Mouse (Mus musculus): ENCODE measurements around the gene Dhx58.
"Not testable (repeated sequence)": the region's sequence is repeated elsewhere in the genome, so short reads cannot be mapped to it uniquely, and the experiment has no call there.

The Dhx58 gene

DNA sequence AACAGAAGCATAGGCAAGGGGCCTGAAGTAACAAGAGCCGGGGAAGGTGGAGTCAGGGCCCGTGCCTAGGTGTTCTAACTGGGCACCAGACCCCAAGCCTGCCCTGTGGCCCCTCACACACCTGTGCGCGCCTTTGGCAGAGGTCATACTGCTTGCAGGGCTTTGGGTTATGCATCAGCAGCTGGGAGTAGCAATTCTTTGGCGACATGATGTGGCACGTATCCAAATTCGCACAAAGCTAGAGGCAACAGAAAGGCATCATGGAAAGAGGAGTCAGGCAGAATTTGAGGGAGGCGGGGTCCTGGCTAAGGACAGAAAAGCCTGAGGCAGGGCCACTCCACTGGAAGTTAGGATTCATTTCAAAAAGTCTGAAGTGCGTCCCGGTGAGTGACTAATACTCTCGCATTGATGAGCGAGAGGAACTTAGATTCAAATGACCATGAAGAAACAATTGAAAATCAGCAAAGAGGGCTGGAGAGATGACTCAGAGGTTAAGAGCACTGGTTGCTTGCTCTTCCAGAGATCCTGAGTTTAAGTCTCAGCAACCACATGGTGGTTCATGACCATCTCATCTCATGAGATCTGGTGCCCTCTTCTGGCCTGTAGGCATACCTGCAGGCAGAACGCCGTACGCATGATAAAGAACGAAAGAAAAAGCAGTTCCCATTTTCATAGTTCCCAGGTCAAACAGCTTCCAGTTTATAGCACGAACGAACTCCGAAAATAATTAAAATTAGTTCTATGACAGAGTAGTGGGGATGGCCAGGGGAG lies 1.8 kb downstream of the Dhx58 start:
- peak; percentile 71 for DNase-seq (ENCODE audit: extremely low read depth, insufficient read length, low spot score)

DNA sequence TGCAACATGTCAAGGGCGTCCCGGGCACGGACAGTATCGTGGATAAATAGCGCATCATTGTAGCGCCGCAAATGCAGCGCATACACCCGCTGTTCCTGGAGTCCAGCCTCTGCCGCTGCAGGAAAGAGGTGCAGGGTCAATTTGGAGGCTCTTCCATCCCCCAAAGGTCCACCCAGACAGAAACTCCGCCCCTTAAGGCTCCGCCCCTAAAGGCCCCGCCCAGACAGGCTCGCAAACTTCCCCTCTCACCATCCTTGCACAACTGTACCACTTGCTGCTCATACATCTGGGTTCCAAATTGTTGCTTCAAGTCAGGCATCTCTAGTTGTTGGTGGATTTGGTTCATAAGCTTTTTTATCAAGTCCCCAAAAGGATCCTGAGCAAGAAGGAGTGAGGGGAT lies 2.8 kb downstream of the Dhx58 start:
- no peak for DNase-seq (ENCODE audit: extremely low read depth, insufficient read length, low spot score)

- no peak for DNase-seq (ENCODE audit: extremely low read depth, insufficient read length, low spot score)
These were observed 3.4 kb downstream of the Dhx58 start for GRCm38 (mm10) chr11:100700710-100701109.

DNA sequence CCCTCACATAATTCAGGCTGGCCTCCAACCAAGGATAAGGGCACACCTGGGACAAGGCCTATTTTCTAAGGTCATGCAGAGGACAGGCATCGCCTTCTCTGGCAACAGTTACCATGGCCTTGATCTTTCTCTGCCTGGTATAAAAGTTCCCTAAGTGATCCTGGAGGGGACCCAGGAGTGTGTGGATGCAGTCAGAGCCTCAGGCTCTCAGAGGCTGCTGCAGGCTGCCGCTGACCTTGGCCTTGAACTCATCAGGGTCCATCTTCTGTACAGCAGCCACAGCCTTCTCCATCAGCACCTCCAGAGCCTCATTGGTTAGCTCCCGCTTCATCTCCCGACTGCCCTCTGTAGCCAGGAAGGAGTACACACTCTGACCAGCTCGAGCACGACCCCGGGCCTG lies 6.2 kb downstream of the Dhx58 start:
- DNase-seq (ENCODE audit: extremely low read depth, insufficient read length, low spot score) = no peak

DNA sequence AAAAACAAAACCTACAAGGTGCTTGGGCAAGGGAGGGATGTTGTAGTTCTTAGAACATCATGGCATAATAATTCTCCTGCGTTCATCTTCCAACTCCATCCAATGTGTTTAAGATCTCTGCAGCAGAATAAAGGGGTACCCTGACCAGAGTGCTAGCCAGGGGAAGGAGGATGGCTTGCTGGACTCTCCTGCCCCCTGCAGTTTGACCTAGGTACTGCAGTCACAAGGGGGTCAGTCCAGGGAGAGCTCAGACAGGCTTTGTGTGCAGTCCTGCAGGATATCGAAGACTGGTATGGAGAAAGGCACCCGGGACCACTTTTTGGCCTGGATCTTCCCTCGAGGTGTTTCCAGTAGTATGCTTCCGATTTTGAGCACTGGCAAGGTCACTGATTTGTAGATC lies 9.1 kb downstream of the Dhx58 start:
- no peak for DNase-seq (ENCODE audit: extremely low read depth, insufficient read length, low spot score)

DNA sequence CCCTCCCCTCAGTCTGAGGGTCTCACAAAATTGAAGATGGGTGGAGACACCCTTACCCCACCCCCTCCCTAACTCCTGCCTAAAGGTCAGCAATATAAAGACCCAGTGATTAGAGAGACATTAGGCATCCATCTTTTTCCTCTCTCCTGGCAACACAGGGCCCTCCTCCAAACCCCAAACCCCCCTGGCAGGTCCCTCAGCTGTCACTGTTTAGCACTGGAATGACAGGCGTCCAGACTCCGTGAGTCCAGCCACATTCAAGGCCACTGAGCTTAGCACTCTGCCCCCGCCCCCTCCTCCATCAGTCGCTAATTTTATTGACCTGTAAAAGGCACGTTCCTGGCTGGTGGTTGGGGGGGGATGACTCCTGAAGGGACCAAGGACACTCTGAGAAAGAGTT lies 10.9 kb downstream of the Dhx58 start:
- no peak for DNase-seq (ENCODE audit: extremely low read depth, insufficient read length, low spot score)

DNA sequence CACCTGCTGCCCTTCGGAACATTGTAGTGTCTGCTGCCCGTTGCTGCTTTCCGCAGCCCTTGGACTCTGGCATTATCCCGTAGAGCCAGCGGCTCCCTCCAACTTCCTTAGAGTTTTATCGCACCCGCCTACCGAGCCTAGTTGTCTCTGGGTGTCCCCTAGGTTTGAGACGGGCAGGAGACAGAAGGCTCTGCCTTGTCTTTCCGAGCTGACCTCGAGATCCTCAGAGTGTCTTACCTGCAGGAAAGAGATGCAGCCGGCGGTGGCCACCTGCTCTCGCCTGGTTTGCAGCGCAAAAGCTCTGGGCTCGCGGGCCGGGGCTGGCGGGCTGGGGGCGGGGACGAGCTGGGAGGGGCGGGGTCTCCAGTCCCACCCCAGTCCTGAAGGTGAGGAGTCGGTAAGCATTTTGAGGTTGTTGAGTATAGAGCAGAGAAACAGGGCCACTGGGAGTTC lies 11.9 kb downstream of the Dhx58 start, which contains the start of gene Zfp385c:
Gene Zfp385c, minus strand, starts transcription at position 292 of the 453 bp plus-strand sequence.
- no peak for DNase-seq (ENCODE audit: extremely low read depth, insufficient read length, low spot score)

GRCm38 (mm10) chr11:100690389-100690788 lies 13.7 kb downstream of the Dhx58 start:
- no peak for DNase-seq (ENCODE audit: extremely low read depth, insufficient read length, low spot score)

GRCm38 (mm10) chr11:100688443-100688842 lies 15.6 kb downstream of the Dhx58 start:
- DNase-seq (ENCODE audit: extremely low read depth, insufficient read length, low spot score) = no peak

- no peak for DNase-seq (ENCODE audit: extremely low read depth, insufficient read length, low spot score)
These were observed 16.8 kb downstream of the Dhx58 start for GRCm38 (mm10) chr11:100687265-100687664.

DNA sequence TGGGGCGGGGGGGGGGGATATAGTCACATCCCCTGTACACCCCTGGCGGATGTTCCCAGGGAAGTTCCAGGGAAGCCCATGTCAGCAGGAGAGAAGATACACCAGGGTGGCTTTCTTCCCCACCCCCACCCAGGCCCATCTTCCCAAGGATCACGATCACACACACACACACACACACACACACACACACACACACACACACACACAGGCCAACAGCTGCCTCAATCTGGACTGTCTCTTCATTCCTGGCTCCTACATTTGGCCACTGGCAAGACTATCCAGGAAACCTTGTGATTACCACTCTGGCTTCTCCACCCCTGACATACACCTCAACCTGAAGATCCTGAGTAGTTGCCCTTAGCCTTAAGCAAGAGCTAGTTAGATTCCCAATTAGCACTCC lies 18.7 kb downstream of the Dhx58 start:
- DNase-seq (ENCODE audit: extremely low read depth, insufficient read length, low spot score) = no peak

- no peak for DNase-seq (ENCODE audit: extremely low read depth, insufficient read length, low spot score)
These were observed 20.0 kb downstream of the Dhx58 start for GRCm38 (mm10) chr11:100684084-100684483.

DNA sequence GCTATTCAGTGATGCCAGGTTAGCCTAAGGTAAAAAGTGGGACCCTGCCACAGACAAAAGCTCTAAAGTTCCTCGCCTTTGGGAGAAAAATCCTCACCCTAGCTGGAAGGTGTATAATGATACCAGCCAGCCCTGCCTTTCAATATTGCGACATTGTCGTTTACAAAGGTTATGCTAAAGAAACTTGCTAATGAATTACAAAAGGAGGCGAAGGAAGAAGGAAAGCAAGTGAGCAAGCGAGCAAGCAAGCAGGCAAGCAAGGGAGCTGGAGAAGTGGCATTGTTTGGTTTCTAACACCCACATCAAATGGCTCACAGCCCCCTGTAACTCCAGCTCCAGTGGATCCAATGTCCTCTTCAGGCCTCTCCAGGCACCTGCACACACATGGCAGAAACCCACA lies 21.5 kb downstream of the Dhx58 start:
- DNase-seq (ENCODE audit: extremely low read depth, insufficient read length, low spot score) = no peak

DNA sequence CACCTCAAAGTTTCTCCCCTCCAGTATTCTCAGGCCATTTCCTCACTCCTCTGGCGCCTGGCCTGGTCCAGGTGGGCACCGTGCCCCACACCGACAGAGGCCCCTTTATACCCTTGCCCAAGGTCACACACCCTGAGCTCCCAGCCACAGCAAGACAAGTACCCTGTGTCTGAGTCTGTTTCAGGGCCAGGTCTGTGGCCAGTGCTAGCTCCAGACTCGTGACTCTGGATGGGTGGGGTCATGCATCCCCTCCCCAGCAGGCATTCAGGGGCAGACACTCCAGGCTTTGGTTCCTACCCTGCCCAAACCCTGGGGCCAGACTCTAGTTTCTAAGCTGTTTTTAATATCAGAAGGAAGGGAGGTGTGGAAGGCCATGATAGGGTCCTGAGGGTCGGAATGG lies 22.2 kb downstream of the Dhx58 start:
- no peak for DNase-seq (ENCODE audit: extremely low read depth, insufficient read length, low spot score)

GRCm38 (mm10) chr11:100677810-100678209 lies 26.3 kb downstream of the Dhx58 start:
- no peak for DNase-seq (ENCODE audit: extremely low read depth, insufficient read length, low spot score)

GRCm38 (mm10) chr11:100673169-100673568 lies 30.9 kb downstream of the Dhx58 start:
- DNase-seq (ENCODE audit: extremely low read depth, insufficient read length, low spot score) = no peak

GRCm38 (mm10) chr11:100671956-100672355 lies 32.1 kb downstream of the Dhx58 start:
- no peak for DNase-seq (ENCODE audit: extremely low read depth, insufficient read length, low spot score)

GRCm38 (mm10) chr11:100671049-100671448 lies 33.0 kb downstream of the Dhx58 start:
- no peak for DNase-seq (ENCODE audit: extremely low read depth, insufficient read length, low spot score)

GRCm38 (mm10) chr11:100659806-100660205 lies 44.3 kb downstream of the Dhx58 start:
- no peak for DNase-seq (ENCODE audit: extremely low read depth, insufficient read length, low spot score)

DNA sequence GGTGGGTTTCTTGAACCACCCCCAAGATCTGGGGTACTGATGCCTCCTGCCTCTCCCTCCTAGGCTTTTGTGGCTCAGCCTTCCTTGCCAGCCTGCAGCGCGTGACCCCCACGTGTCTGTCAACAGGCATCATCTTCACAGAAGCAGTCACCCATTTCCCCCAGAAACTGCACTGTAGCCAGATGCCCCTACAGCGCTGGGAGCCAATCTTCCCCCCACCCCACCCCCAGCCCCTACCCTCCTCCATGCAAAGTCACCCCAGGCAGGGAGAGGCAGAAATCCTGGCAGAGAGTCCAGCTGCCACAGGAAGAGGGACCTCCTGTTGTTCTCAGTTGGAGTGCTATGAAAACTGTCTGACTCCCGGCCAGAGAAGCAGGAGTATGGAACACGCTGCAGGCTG lies 47.6 kb downstream of the Dhx58 start:
- DNase-seq (ENCODE audit: extremely low read depth, insufficient read length, low spot score) = no peak

- not testable (repeated sequence) for DNase-seq (ENCODE audit: extremely low read depth, insufficient read length, low spot score)
These were observed 48.5 kb downstream of the Dhx58 start for GRCm38 (mm10) chr11:100655589-100655988.

DNA sequence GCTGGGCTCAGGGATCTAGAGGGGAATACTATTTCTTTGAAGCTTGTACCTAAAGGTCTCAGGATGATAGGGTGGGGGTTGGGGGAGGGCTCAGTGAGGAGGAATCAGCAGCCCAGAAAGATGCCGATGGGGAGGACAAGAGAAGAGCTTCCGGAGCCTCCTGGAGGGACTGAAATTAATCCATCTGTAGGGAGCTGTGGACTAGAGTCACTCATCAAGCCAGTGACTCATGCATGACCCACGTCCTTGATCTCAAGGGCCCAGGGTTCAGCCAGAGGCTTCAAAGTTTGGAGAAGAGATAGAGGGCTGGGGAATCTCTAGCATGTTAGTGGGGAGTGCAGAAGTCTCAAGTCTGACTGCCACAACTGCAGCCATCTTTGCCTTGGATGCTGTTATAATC lies 52.3 kb downstream of the Dhx58 start:
- DNase-seq (ENCODE audit: extremely low read depth, insufficient read length, low spot score) = no peak

GRCm38 (mm10) chr11:100651205-100651604 lies 52.9 kb downstream of the Dhx58 start:
- no peak for DNase-seq (ENCODE audit: extremely low read depth, insufficient read length, low spot score)

All from 3134 (cell line).